Mouse (Mus musculus) MEL (cell line): ENCODE measurements at regions not wholly inside any gene's neighbourhood (a gene's known extent, or its start where the extent isn't known, plus 50 kb on each side); places are given as distances from the start of the nearest gene placed in this dataset.

Experiments
- DNase-seq: peaks from one replicate; pipeline ENCODE4 v3.0.0; 2011; ENCODE audit warnings: low read depth, low spot score
- H3K27ac ChIP-seq: 2 replicates; pipeline ENCODE4 v1.5.1; 2012; ENCODE audit warnings: low read depth, mild to moderate bottlenecking, control low read depth, low read length, moderate library complexity; ENCODE audit not compliant: control insufficient read depth
- H3K27me3 ChIP-seq, 2 experiments: fragments of 150-350 bp in 1 of 2; sonication (generic) in 1 of 2; 2 replicates each; pipeline ENCODE4 v1.6.1; 2012; ENCODE audit warnings: low read length in 2 of 2, mild to moderate bottlenecking in 2 of 2, improper control_type of control experiment in 1 of 2, moderate library complexity in 1 of 2; ENCODE audit not compliant: insufficient read depth in 2 of 2, control insufficient read depth in 1 of 2
- H3K36me3 ChIP-seq, 2 experiments: 2 replicates each; pipeline ENCODE4 v1.6.1; 2012 to 2014; ENCODE audit warnings: low read length in 2 of 2, improper control_type of control experiment in 1 of 2, inconsistent platforms in 1 of 2, mild to moderate bottlenecking in 1 of 2; ENCODE audit not compliant: insufficient read depth in 2 of 2, control insufficient read depth in 1 of 2
- H3K4me1 ChIP-seq, 2 experiments: fragments of 150-350 bp in 1 of 2; sonication (generic) in 1 of 2; 2 replicates each; pipeline ENCODE4 v1.6.1; 2012; ENCODE audit warnings: low read length in 2 of 2, improper control_type of control experiment in 1 of 2, mild to moderate bottlenecking in 1 of 2; ENCODE audit not compliant: insufficient read depth in 2 of 2, control insufficient read depth in 1 of 2
- H3K4me3 ChIP-seq, 2 experiments: fragments of 150-350 bp in 1 of 2; sonication (generic) in 1 of 2; 2 replicates each; pipeline ENCODE4 v1.5.1; 2012; ENCODE audit warnings: low read depth in 2 of 2, low read length in 2 of 2, mild to moderate bottlenecking in 2 of 2, moderate library complexity in 2 of 2, control low read depth in 1 of 2, improper control_type of control experiment in 1 of 2; ENCODE audit not compliant: control insufficient read depth in 1 of 2, insufficient read depth in 1 of 2
- H3K79me2 ChIP-seq: 2 replicates; pipeline ENCODE4 v1.6.1; 2012; ENCODE audit warnings: mild to moderate bottlenecking, low read length, moderate library complexity; ENCODE audit not compliant: control insufficient read depth, poor library complexity, insufficient read depth
- H3K9ac ChIP-seq: 2 replicates; pipeline ENCODE4 v1.6.1; 2012; ENCODE audit warnings: low read depth, mild to moderate bottlenecking, control low read depth, low read length, moderate library complexity; ENCODE audit not compliant: control insufficient read depth, poor library complexity, severe bottlenecking
- H3K9me3 ChIP-seq: fragments of 150-350 bp; sonication (generic); replicated peaks from 2 replicates; pipeline ENCODE4 v1.6.1; 2012; ENCODE audit warnings: mild to moderate bottlenecking, low read length, improper control_type of control experiment, moderate library complexity; ENCODE audit not compliant: insufficient read depth
- CHD1 ChIP-seq: IDR thresholded peaks from 2 replicates; pipeline ENCODE4 v1.6.1; 2012; ENCODE audit warnings: low read depth, mild to moderate bottlenecking, inconsistent platforms, low read length, improper control_type of control experiment
- CHD2 ChIP-seq: IDR thresholded peaks from 2 replicates; pipeline ENCODE4 v1.6.1; 2011; ENCODE audit warnings: low read length, improper control_type of control experiment
- CTCF ChIP-seq, 3 experiments: IDR thresholded peaks in 2 of 3; conservative IDR thresholded peaks in 1 of 3; 2 replicates each; pipeline ENCODE4 v1.5.1; 2011 to 2012; ENCODE audit warnings: low read length in 3 of 3, low read depth in 2 of 3, mild to moderate bottlenecking in 2 of 3, improper control_type of control experiment in 1 of 3, inconsistent platforms in 1 of 3, mixed read lengths in 1 of 3, moderate library complexity in 1 of 3; ENCODE audit not compliant: control insufficient read depth in 1 of 3, insufficient read depth in 1 of 3, poor library complexity in 1 of 3, severe bottlenecking in 1 of 3
- E2F4 ChIP-seq: IDR thresholded peaks from 2 replicates; pipeline ENCODE4 v1.6.1; 2011; ENCODE audit warnings: low read depth, low read length, improper control_type of control experiment, borderline replicate concordance
- EP300 ChIP-seq, 2 experiments: IDR thresholded peaks; 2 replicates each; pipeline ENCODE4 v1.6.1; 2011; ENCODE audit warnings: improper control_type of control experiment in 2 of 2, low read length in 2 of 2, low read depth in 1 of 2, mild to moderate bottlenecking in 1 of 2
- ETS1 ChIP-seq: IDR thresholded peaks from 2 replicates; pipeline ENCODE4 v1.6.1; 2012; ENCODE audit warnings: low read depth, mild to moderate bottlenecking, inconsistent platforms, low read length, improper control_type of control experiment, moderate library complexity
- GABPA ChIP-seq: IDR thresholded peaks from 2 replicates; pipeline ENCODE4 v1.6.1; 2012; ENCODE audit warnings: low read depth, mild to moderate bottlenecking, inconsistent platforms, low read length, improper control_type of control experiment, moderate library complexity
- GATA1 ChIP-seq: IDR thresholded peaks from 2 replicates; pipeline ENCODE4 v1.6.1; 2011; ENCODE audit warnings: low read depth, low read length, improper control_type of control experiment
- MAX ChIP-seq: IDR thresholded peaks from 2 replicates; pipeline ENCODE4 v1.6.1; 2011; ENCODE audit warnings: low read length, improper control_type of control experiment
- MAZ ChIP-seq: IDR thresholded peaks from 2 replicates; pipeline ENCODE4 v1.6.1; 2012; ENCODE audit warnings: low read depth, mild to moderate bottlenecking, inconsistent platforms, low read length, improper control_type of control experiment
- MXI1 ChIP-seq: IDR thresholded peaks from 2 replicates; pipeline ENCODE4 v1.6.1; 2011; ENCODE audit warnings: mild to moderate bottlenecking, low read depth, low read length, improper control_type of control experiment
- MYB ChIP-seq: IDR thresholded peaks from 2 replicates; pipeline ENCODE4 v1.6.1; 2011; ENCODE audit warnings: mild to moderate bottlenecking, low read depth, low read length, improper control_type of control experiment
- MYC ChIP-seq: IDR thresholded peaks from 2 replicates; pipeline ENCODE4 v1.6.1; 2011; ENCODE audit warnings: low read depth, mild to moderate bottlenecking, low read length, improper control_type of control experiment, moderate library complexity
- NELFE ChIP-seq: IDR thresholded peaks from 2 replicates; pipeline ENCODE4 v1.6.1; 2011; ENCODE audit warnings: low read depth, low read length, improper control_type of control experiment
- RAD21 ChIP-seq: IDR thresholded peaks from 2 replicates; pipeline ENCODE4 v1.6.1; 2011; ENCODE audit warnings: mild to moderate bottlenecking, low read depth, low read length, improper control_type of control experiment
- RCOR1 ChIP-seq: IDR thresholded peaks from 2 replicates; pipeline ENCODE4 v1.6.1; 2012; ENCODE audit warnings: low read depth, mild to moderate bottlenecking, inconsistent platforms, low read length, improper control_type of control experiment
- SIN3A ChIP-seq: IDR thresholded peaks from 2 replicates; pipeline ENCODE4 v1.6.1; 2012; ENCODE audit warnings: low read length, improper control_type of control experiment, inconsistent platforms
- SMC3 ChIP-seq: IDR thresholded peaks from 2 replicates; pipeline ENCODE4 v1.6.1; 2011; ENCODE audit warnings: low read depth, low read length, improper control_type of control experiment
- TAL1 ChIP-seq: IDR thresholded peaks from 2 replicates; pipeline ENCODE4 v1.6.1; 2012; ENCODE audit warnings: mild to moderate bottlenecking, inconsistent platforms, low read length, moderate library complexity, mixed read lengths
- TBP ChIP-seq: IDR thresholded peaks from 2 replicates; pipeline ENCODE4 v1.8.0; 2011; ENCODE audit warnings: low read depth, low read length, improper control_type of control experiment
- TCF12 ChIP-seq: IDR thresholded peaks from 2 replicates; pipeline ENCODE4 v1.6.1; 2014; ENCODE audit warnings: low read depth, mild to moderate bottlenecking, inconsistent platforms, low read length, improper control_type of control experiment, moderate library complexity
- USF1 ChIP-seq: IDR thresholded peaks from 2 replicates; pipeline ENCODE4 v1.6.1; 2014; ENCODE audit warnings: low read depth, mild to moderate bottlenecking, inconsistent platforms, low read length, improper control_type of control experiment, moderate library complexity
- ZC3H11A ChIP-seq: IDR thresholded peaks from 2 replicates; pipeline ENCODE4 v1.6.1; 2012; ENCODE audit warnings: low read depth, mild to moderate bottlenecking, inconsistent platforms, low read length, improper control_type of control experiment
- ZNF384 ChIP-seq: IDR thresholded peaks from 2 replicates; pipeline ENCODE4 v1.6.1; 2012; ENCODE audit warnings: low read depth, mild to moderate bottlenecking, inconsistent platforms, low read length, improper control_type of control experiment

- no peak overlapping the region for H3K4me3 ChIP-seq
- no peaks in the 10 kb centered on the region for H3K79me2 ChIP-seq
- H3K9me3 ChIP-seq = no peaks in the 10 kb centered on the region
- H3K9ac ChIP-seq = no peak overlapping the region
- peak; percentile 66 for DNase-seq
- H3K27me3 ChIP-seq = no peaks in the 10 kb centered on the region
- H3K27ac ChIP-seq = peak overlapping the region; percentile 55
- H3K4me1 ChIP-seq = peaks cover 16 to 26% of the 10 kb centered on the region in 2 experiments
- H3K36me3 ChIP-seq = peaks cover 0 to 31% of the 10 kb centered on the region in 2 experiments; a peak in 2 of 4 replicates
- TF ChIP-seq ETS1 (peak; percentile 42), TBP (0 out of 2 replicates have a peak, but pooled peaks have one; percentile 16), MYC (peak; percentile 21; the same call in 1 of the 2 replicates), CHD1 (no peak), RCOR1 (0 out of 2 replicates have a peak, but pooled peaks have one; percentile 28), GATA1 (peak; percentile 62; the same call in 1 of the 2 replicates), EP300 (IDR thresholded peaks at IDR 0.05; ENCODE audit: low read depth in 1 of 2, low read length in 2 of 2) (peak; percentile 32 to 55; a peak in 2 of 4 replicates), ZNF384 (peak; percentile 83), NELFE (no peak), MXI1 (no peak)
These were observed 314.7 kb upstream of the Runx1 start for GRCm38 (mm10) chr16:93140535-93141110.

GRCm38 (mm10) chr16:93137249-93137648, 311.3 kb upstream of the Runx1 start:
- no peaks in the 10 kb centered on the region for H3K9me3 ChIP-seq
- no peaks in the 10 kb centered on the region for H3K79me2 ChIP-seq
- H3K27me3 ChIP-seq = no peaks in the 10 kb centered on the region
- H3K4me3 ChIP-seq = no peak overlapping the region
- no peak overlapping the region for H3K9ac ChIP-seq
- DNase-seq = no peak
- peaks cover 0 to 18% of the 10 kb centered on the region in 2 experiments; a peak in 2 of 4 replicates for H3K36me3 ChIP-seq
- peaks cover 11 to 13% of the 10 kb centered on the region in 2 experiments for H3K4me1 ChIP-seq
- no peak overlapping the region for H3K27ac ChIP-seq
- TF ChIP-seq MAZ = no peak
- peak; percentile 57 for TF ChIP-seq RAD21
- TF ChIP-seq CTCF (IDR thresholded peaks at IDR 0.05 in 2 of 3, conservative IDR thresholded peaks at IDR 0.05 in 1 of 3; ENCODE audit: control insufficient read depth in 1 of 3, insufficient read depth in 1 of 3, low read depth in 2 of 3, low read length in 3 of 3, poor library complexity in 1 of 3, severe bottlenecking in 1 of 3) = peak; percentile 13 to 55 (median 17); a peak in 4 of 6 replicates
- TF ChIP-seq ZC3H11A = peak; percentile 42; the same call in 1 of the 2 replicates
- TF ChIP-seq SMC3 = peak; percentile 66
- TF ChIP-seq, all 39 proteins: peak for 4

DNA sequence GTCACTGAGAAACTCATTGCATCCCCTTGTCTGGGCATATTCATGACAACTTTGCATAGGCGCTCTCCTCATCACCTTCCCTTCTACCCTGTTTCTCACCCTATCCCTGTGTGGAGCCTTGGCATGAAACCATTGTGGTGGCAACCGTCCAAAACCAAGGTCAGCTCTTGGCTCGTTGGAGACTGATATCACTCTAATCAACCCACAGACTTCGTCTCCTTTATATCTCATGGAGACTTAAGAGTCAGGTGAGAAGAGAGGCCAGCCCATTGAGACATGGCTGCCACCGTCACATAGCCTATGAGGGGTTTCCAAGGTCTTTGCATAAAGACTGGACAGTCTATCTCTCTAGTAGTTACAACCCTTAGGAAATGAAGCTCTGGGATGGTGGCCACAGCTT, 305.5 kb upstream of the Runx1 start:
- Histone ChIP-seq H3K4me3 (no peak overlapping the region), H3K27ac (peak overlapping the region; percentile 81), H3K27me3 (no peaks in the 10 kb centered on the region), H3K9me3 (no peaks in the 10 kb centered on the region), H3K36me3 (peaks cover 0 to 55% of the 10 kb centered on the region in 2 experiments; a peak in 2 of 4 replicates), H3K79me2 (no peaks in the 10 kb centered on the region), H3K4me1 (peaks cover 52 to 55% of the 10 kb centered on the region in 2 experiments), H3K9ac (peak overlapping the region; percentile 33)
- peak; percentile 90 for DNase-seq
- TF ChIP-seq USF1 (no peak), EP300 (IDR thresholded peaks at IDR 0.05; ENCODE audit: low read depth in 1 of 2, low read length in 2 of 2) (peak; percentile 82 to 96), ZC3H11A (no peak), MYC (peak; percentile 37; the same call in 1 of the 2 replicates), E2F4 (no peak), MAZ (0 out of 2 replicates have a peak, but pooled peaks have one; percentile 12), MXI1 (no peak), MYB (0 out of 2 replicates have a peak, but pooled peaks have one; percentile 26), TCF12 (peak; percentile 97), NELFE (no peak), SIN3A (peak; percentile 81), CHD2 (no peak), TBP (0 out of 2 replicates have a peak, but pooled peaks have one; percentile 13), RCOR1 (peak; percentile 82), CHD1 (no peak), GATA1 (peak; percentile 89), TAL1 (peak; percentile 63), MAX (no peak), SMC3 (no peak), GABPA (no peak)
